Mouse (Mus musculus) bone marrow macrophage, adult 2 months (primary cell): ENCODE measurements around the gene Fam3b.

Source experiments
- CTCF ChIP-seq: IDR thresholded peaks from 2 replicates; pipeline ENCODE4 v1.5.1; 2012; ENCODE audit warnings: low read depth, mild to moderate bottlenecking, low read length, moderate library complexity
- POLR2A ChIP-seq: IDR thresholded peaks from 2 replicates; pipeline ENCODE4 v1.6.1; 2012; ENCODE audit warnings: mild to moderate bottlenecking, low read depth, low read length, borderline replicate concordance

DNA sequence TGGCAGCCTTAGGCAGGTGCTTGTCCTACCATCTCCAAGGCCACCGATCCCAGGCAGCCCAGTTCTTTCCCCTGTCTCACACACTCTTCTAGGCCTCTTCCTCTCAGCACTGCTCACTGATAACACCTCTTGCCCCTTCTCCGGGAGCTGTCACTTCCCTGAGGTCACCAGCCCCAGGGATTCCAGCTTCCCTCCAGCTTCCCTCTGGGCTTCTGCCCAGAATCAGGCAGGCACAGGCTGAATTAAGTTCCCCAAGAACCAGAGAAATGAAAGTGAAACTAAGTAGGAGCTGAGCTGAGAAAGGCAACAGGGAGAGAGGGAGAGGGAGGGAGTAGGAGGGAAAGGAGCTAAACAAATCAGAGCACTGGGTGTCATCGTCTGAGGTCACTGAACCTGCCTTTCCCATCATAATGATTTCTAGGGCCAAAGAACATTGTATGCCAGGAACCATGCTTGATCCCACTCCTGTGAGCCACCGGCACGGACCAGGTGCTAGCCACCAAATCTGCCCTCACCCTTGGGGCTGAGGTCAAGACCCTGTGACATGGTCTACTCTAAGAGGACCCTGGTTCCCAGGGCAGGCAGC, 20.4 kb upstream of the Fam3b start:
- TF ChIP-seq CTCF (no peak), POLR2A (no peak)
